In the genomic region with DNA sequence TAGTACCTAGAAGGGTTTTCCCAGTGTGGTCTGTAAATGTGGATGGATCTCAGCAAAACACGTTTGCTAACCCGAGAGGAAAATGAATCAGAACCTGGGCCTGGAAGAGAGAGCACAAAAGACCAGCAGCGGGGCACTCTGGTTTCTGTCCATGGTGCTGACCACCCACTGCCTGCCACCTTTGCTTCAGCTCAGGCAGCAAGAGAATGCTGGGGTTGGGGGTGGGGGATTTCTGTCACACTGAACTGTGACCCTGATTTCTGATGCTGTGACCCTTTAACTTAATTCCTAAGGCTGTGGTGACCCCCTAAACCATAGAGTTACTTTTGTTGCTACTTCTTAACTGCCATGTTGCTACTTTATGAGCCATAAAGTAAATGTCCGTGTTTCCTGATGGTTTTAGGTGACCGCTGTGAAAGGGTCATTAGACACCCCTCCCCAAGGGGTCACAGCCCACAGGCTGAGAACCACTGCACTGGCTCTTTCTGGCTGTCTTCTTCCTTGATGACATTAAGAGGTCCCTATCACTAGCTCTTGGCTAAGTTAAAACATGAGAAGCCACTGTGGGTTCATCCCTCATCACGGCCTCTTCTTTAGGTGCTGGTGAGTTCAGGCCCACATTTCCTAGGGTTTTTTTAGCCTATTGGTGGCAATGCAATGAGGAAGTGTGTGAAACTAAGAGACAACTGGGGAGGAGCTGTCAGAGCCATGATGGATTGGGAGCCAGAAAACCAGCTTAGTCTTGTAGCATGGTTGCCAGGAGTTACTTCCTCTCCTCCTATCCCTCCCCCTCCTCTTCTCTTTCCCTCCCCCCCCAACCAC, we compare ENCODE assay signal across 8 mouse cellular contexts.
A peak's percentile ranks its signal among the peaks of the same experiment; 100 is the strongest.
DNase-seq lines count a peak whose midpoint lies in the region; ATAC-seq lines count a peak whose summit lies in the region.

No protein-coding gene starts in this region.

- DNase-seq in kidney, adult 18-20 months = peak; percentile 20
- DNase-seq in kidney, adult 11 months = no peak
- peak; percentile 46 for DNase-seq in adrenal gland, adult 2 months
- DNase-seq in lung, postnatal 10 days = peak; percentile 55
- no peak for DNase-seq in left cerebral cortex, adult 8-10 months (ENCODE audit: low spot score in 2 of 2)
- no peak for DNase-seq in layer of hippocampus, adult 8-10 months (ENCODE audit: low spot score in 2 of 2)
- no peak for DNase-seq in cerebellum, adult 9-10 months

- WGBS in forebrain, embryonic 16.5 days = 39% methylated on average over 6 of the region's 6 CpGs

- peak overlapping the region; percentile 43 for H3K27ac ChIP-seq in forebrain, embryonic 16.5 days (ENCODE audit: low read length)

- H3K4me1 ChIP-seq in forebrain, embryonic 16.5 days (replicated peaks; ENCODE audit: control insufficient read depth, insufficient read depth, low read length) = peaks cover 26% of the 10 kb centered on the region

- no peak overlapping the region for H3K4me3 ChIP-seq in forebrain, embryonic 16.5 days (replicated peaks; ENCODE audit: low read length)

- no peak overlapping the region for H3K4me2 ChIP-seq in forebrain, embryonic 16.5 days (ENCODE audit: low read length)

- no peaks in the 10 kb centered on the region for H3K9me3 ChIP-seq in forebrain, embryonic 16.5 days (ENCODE audit: control insufficient read depth, low read length)

- H3K36me3 ChIP-seq in forebrain, embryonic 16.5 days (ENCODE audit: control insufficient read depth, insufficient read depth) = no peaks in the 10 kb centered on the region

- no peak overlapping the region for H3K9ac ChIP-seq in forebrain, embryonic 16.5 days (replicated peaks; ENCODE audit: low read depth, low read length)

- no peaks in the 10 kb centered on the region for H3K27me3 ChIP-seq in forebrain, embryonic 16.5 days (replicated peaks; ENCODE audit: control insufficient read depth, insufficient read depth, low read length)

- ATAC-seq in forebrain, embryonic 16.5 days = peak; percentile 72; the same call in 1 of the 2 replicates

Comparison
In these comparisons a context has a peak if more than half of its experiments do, and no peak if none do; other contexts are left out.
1. DNase-seq: peak in kidney, adult 18-20 months (single experiment), adrenal gland, adult 2 months (single experiment) and lung, postnatal 10 days (single experiment); none in kidney, adult 11 months (single experiment), left cerebral cortex, adult 8-10 months (0 of 2), layer of hippocampus, adult 8-10 months (0 of 2) and cerebellum, adult 9-10 months (single experiment).